ENCODE assay signal across 15 mouse cellular contexts in genomic region chr6:71736101-71736500, GRCm38 (mm10). TPM values are rescaled to one million over a fixed set of nuclear protein-coding genes. Genes with fewer than 3 reads are reported as not detected.
DNase-seq lines count a peak whose midpoint lies in the region; ATAC-seq lines count a peak whose summit lies in the region.
"Had no signal": no experiment of that assay in that cellular context is flagged by ENCODE, and none has a peak within 500 bp of the region (broad histone marks: within the 10 kb centered on the region; RNA-seq: fewer than 3 reads in every experiment).

No protein-coding gene starts in this region.

- peak overlapping the region; percentile 7 for H3K4me2 ChIP-seq in heart, embryonic 13.5 days
- no peak overlapping the region for H3K4me2 ChIP-seq in liver, embryonic 13.5 days
- no peak overlapping the region for H3K4me2 ChIP-seq in liver, embryonic 15.5 days
- H3K4me2 ChIP-seq: neural tube, embryonic 12.5 days had no signal

- 81% methylated on average over 5 of the region's 5 CpGs for WGBS in heart, embryonic 13.5 days
- 50% methylated on average over 5 of the region's 5 CpGs for WGBS in liver, embryonic 13.5 days (ENCODE audit: insufficient replicate concordance)
- 40% methylated on average over 5 of the region's 5 CpGs for WGBS in liver, embryonic 15.5 days (ENCODE audit: insufficient replicate concordance)

- H3K4me1 ChIP-seq in heart, embryonic 13.5 days: peaks cover 43% of the 10 kb centered on the region
- H3K4me1 ChIP-seq in liver, embryonic 13.5 days (replicated peaks): peaks cover 11% of the 10 kb centered on the region
- H3K4me1 ChIP-seq in liver, embryonic 15.5 days (replicated peaks): peaks cover 4% of the 10 kb centered on the region; the same call in 1 of the 2 replicates

- no peaks in the 10 kb centered on the region for H3K9me3 ChIP-seq in heart, embryonic 13.5 days
- no peaks in the 10 kb centered on the region for H3K9me3 ChIP-seq in liver, embryonic 13.5 days (replicated peaks)
- H3K9me3 ChIP-seq in liver, embryonic 15.5 days (replicated peaks): no peaks in the 10 kb centered on the region
- H3K9me3 ChIP-seq: neural tube, embryonic 12.5 days had no signal

- H3K4me3 ChIP-seq in heart, embryonic 13.5 days: no peak overlapping the region
- H3K4me3 ChIP-seq in liver, embryonic 13.5 days (replicated peaks): no peak overlapping the region
- no peak overlapping the region for H3K4me3 ChIP-seq in liver, embryonic 15.5 days (replicated peaks)
- H3K4me3 ChIP-seq: neural tube, embryonic 12.5 days had no signal

- no peak for ATAC-seq in heart, embryonic 13.5 days (ENCODE audit: extremely low read depth, insufficient number of reproducible peaks, low FRiP score, low TSS enrichment)
- ATAC-seq in liver, embryonic 13.5 days (ENCODE audit: low read depth): no peak
- peak; percentile 64 for ATAC-seq in common myeloid progenitor, adult 5-6 weeks (replicated peaks; ENCODE audit: low read depth, poor library complexity, severe bottlenecking)
- ATAC-seq in liver, embryonic 15.5 days (ENCODE audit: insufficient read depth): no peak

- H3K9ac ChIP-seq in heart, embryonic 13.5 days: no peak overlapping the region
- H3K9ac ChIP-seq in liver, embryonic 13.5 days: no peak overlapping the region
- H3K9ac ChIP-seq in liver, embryonic 15.5 days: no peak overlapping the region
- H3K9ac ChIP-seq: liver, embryonic 14.5 days; neural tube, embryonic 12.5 days had no signal

- peak overlapping the region; percentile 72 for H3K27ac ChIP-seq in heart, embryonic 13.5 days (replicated peaks)
- H3K27ac ChIP-seq in liver, embryonic 13.5 days: peak overlapping the region; percentile 29
- H3K27ac ChIP-seq in liver, embryonic 15.5 days (replicated peaks): 0 out of 2 replicates have a peak overlapping the region, but pooled peaks have one; percentile 29
- H3K27ac ChIP-seq: liver, embryonic 14.5 days; neural tube, embryonic 12.5 days; stomach, postnatal 0 days had no signal

- no peak for DNase-seq in heart, adult 8-10 months (ENCODE audit: low spot score)
- DNase-seq in liver, embryonic 13.5 days: no peak
- no peak for DNase-seq in liver
- no peak for DNase-seq in left cerebral cortex, adult 8-10 months (ENCODE audit: low spot score in 2 of 2)
- DNase-seq in layer of hippocampus, adult 9-11 months: no peak
- DNase-seq: cerebellum, adult 8-10 months; gastrocnemius, postnatal 14 days; lung, postnatal 36 days; thymus, postnatal 14 days had no signal

- H3K36me3 ChIP-seq in heart, embryonic 13.5 days: no peaks in the 10 kb centered on the region
- H3K36me3 ChIP-seq in liver, embryonic 13.5 days: no peaks in the 10 kb centered on the region
- H3K36me3 ChIP-seq in liver, embryonic 15.5 days (replicated peaks): no peaks in the 10 kb centered on the region
- H3K36me3 ChIP-seq: neural tube, embryonic 12.5 days had no signal

- no peaks in the 10 kb centered on the region for H3K27me3 ChIP-seq in heart, embryonic 13.5 days (replicated peaks)
- no peaks in the 10 kb centered on the region for H3K27me3 ChIP-seq in liver, embryonic 13.5 days
- H3K27me3 ChIP-seq in liver, embryonic 15.5 days: no peaks in the 10 kb centered on the region
- H3K27me3 ChIP-seq: neural tube, embryonic 12.5 days had no signal

RNA-seq across cellular contexts. Expression of gene Reep1, which starts 28.7 kb away (rescaled TPM):
- 17.9 and 18.6 TPM in 2 replicates for polyA plus RNA-seq in heart, embryonic 13.5 days (2015; fragmentation: Nextera tagmentation; extraction: Ambion mirVana)
- 10 to 100 TPM; 16.2 to 20.0 (median 18.0) TPM for total RNA-seq in heart, adult 8-10 months (2022)
- 3.6 and 4.2 TPM in 2 replicates for polyA plus RNA-seq in liver, embryonic 13.5 days (2015; fragmentation: Nextera tagmentation; extraction: Ambion mirVana)
- total RNA-seq in common myeloid progenitor, adult 5-6 weeks (2017): 0.53 and 0.73 TPM in 2 replicates
- polyA plus RNA-seq in liver, embryonic 15.5 days (2015; fragmentation: Nextera tagmentation; extraction: Ambion mirVana): 3.2 and 3.3 TPM in 2 replicates
- 10 to 100 TPM; 77.8 to 89.9 (median 85.9) TPM for total RNA-seq in left cerebral cortex, adult 8-10 months (2022)
